Mouse (Mus musculus) liver, embryonic 12.5 days (tissue): Measurements from ENCODE around the gene Myl6. TPM values are rescaled to one million over a fixed set of nuclear protein-coding genes. Genes with fewer than 3 reads are reported as not detected.

Experiments used
- ATAC-seq: fragments of 200-750 bp; cut with Nextera tagmentation; 2 replicates; pipeline ENCODE4 v1.8.0; 2017; ENCODE audit warnings: moderate number of reproducible peaks, mild to moderate bottlenecking, moderate library complexity
- H3K27ac ChIP-seq: fragments of 300-500 bp; sonication (generic); 2 replicates; pipeline ENCODE4 v1.5.1; 2016; ENCODE audit warnings: mild to moderate bottlenecking
- H3K27me3 ChIP-seq: fragments of 300-500 bp; sonication (generic); replicated peaks from 2 replicates; pipeline ENCODE4 v1.6.1; 2016; ENCODE audit warnings: mild to moderate bottlenecking, moderate library complexity
- H3K36me3 ChIP-seq: fragments of 300-500 bp; sonication (generic); 2 replicates; pipeline ENCODE4 v1.6.1; 2016; ENCODE audit warnings: mild to moderate bottlenecking, moderate library complexity
- H3K4me1 ChIP-seq: fragments of 300-500 bp; sonication (generic); 2 replicates; pipeline ENCODE4 v1.6.1; 2016
- H3K4me2 ChIP-seq: fragments of 300-500 bp; sonication (generic); 2 replicates; pipeline ENCODE4 v1.6.1; 2016; ENCODE audit warnings: mild to moderate bottlenecking, moderate library complexity
- H3K4me3 ChIP-seq: fragments of 300-500 bp; sonication (generic); 2 replicates; pipeline ENCODE4 v1.5.1; 2016; ENCODE audit warnings: mild to moderate bottlenecking, moderate library complexity
- H3K9ac ChIP-seq: fragments of 300-500 bp; sonication (generic); 2 replicates; pipeline ENCODE4 v1.6.1; 2016; ENCODE audit warnings: mild to moderate bottlenecking, moderate library complexity
- H3K9me3 ChIP-seq: fragments of 300-500 bp; sonication (generic); replicated peaks from 2 replicates; pipeline ENCODE4 v1.6.1; 2016; ENCODE audit warnings: mild to moderate bottlenecking, moderate library complexity
- WGBS: fragments of 180-500 bp; shearing (Covaris S2); methylation state at CpG from one replicate; pipeline ENCODE4 v1.1.7; 2016; ENCODE audit not compliant: insufficient replicate concordance; 5-methylcytosine and 5-hydroxymethylcytosine counted together
- microRNA-seq: library from miRNA; unstranded; fragments of <30 nt; microRNA quantifications from one replicate; pipeline ENCODE4, GENCODE M21; 2017
- polyA plus RNA-seq: library from polyadenylated mRNA; unstranded; fragments of >200 nt; fragmentation: Nextera tagmentation; extraction: Ambion mirVana; gene quantifications from 2 replicates; pipeline ENCODE4 v1.2.1, GENCODE M21; 2016

The Myl6 gene
- polyA plus RNA-seq, 1 experiment from 2014 or later: 533 TPM

DNA sequence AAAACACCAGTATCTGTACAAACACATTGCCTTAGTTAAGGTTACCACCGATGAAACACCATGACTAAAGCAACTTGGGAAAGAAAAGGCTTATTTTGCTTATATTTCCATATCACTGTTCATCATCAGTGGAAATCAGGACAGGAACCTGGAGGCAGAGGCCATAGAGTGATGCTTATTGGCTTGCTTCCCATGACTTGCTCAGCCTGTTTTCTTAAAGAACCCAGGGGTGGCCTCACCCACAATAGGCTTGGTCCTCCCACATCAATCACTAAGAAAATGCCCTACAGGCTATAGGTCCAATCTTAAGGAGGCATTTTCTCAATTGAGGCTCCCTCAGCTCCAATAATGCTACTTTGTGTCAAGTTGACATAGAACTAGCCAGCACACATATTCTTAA lies 51.2 kb downstream of the Myl6 start:
- H3K4me3 ChIP-seq: no peak overlapping the region
- no peak for ATAC-seq
- no peaks in the 10 kb centered on the region for H3K27me3 ChIP-seq
- H3K4me2 ChIP-seq: no peak overlapping the region
- no peaks in the 10 kb centered on the region for H3K9me3 ChIP-seq
- no peak overlapping the region for H3K27ac ChIP-seq
- H3K9ac ChIP-seq: no peak overlapping the region
- 67% methylated on average over 1 of the region's 1 CpGs for WGBS
- H3K36me3 ChIP-seq: peaks cover 38% of the 10 kb centered on the region
- H3K4me1 ChIP-seq: no peaks in the 10 kb centered on the region

DNA sequence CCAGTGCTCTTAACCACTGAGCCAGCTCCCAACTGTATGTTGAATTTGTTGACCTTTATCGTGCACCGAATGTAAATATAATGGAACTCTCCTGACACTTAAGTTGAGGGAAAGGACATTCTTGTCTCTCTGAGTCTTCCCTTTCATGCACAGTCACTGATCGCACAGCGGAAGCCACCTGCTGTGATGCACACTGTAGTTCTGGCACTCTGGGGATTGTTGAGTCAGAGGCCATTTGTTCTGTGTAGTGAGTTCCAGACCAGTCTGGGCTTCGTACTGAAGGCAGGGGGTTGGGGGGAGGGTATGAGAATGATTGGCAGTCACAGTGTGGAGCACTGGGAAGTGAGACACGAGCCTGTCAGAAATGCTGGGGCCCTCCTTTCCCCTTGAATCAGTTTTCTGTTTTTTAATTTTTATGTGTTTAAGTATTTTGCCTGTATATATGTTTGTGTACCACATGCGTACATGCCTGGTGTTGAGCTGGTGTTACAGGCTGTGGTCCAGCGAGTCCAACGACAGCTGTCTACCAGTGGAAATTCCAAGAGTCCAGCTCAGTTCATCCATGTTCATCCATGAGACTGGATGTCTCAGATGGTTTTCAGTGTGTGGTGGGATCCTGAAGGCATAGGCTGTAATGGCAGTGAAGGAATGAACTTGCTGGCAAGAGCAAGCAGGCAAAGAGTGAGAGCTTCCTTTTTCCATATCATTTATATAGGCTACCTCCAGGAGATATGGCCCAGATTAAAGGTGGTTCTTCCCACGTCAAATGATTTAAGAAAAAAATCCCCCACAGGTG lies 52.4 kb downstream of the Myl6 start:
- Histone ChIP-seq H3K9ac (no peak overlapping the region), H3K27ac (no peak overlapping the region), H3K4me2 (no peak overlapping the region), H3K36me3 (peaks cover 50% of the 10 kb centered on the region), H3K27me3 (no peaks in the 10 kb centered on the region), H3K4me1 (no peaks in the 10 kb centered on the region), H3K4me3 (no peak overlapping the region), H3K9me3 (no peaks in the 10 kb centered on the region)
- no peak for ATAC-seq
- 84% methylated on average over 10 of the region's 10 CpGs for WGBS

Small RNA genes lying within 50 kb of the gene (microRNA-seq; reads per million reads assigned to microRNA genes)
- gene Mir6916 (not detected), gene Mir8105 (1.1 reads per million)

Other genes with a start within 250 kb of the Myl6 start
- gene Apon, start 240.0 kb downstream of the Myl6 start, polyA plus RNA-seq: 0.31 and 0.51 TPM in 2 replicates
- 27.2 and 28.2 TPM in 2 replicates for gene Apof, start 225.5 kb downstream of the Myl6 start, polyA plus RNA-seq
- gene Stat2, start 223.6 kb downstream of the Myl6 start, polyA plus RNA-seq: 8.4 and 8.8 TPM in 2 replicates
- not detected in 2 replicates for gene Il23a, start 195.4 kb downstream of the Myl6 start, polyA plus RNA-seq
- gene Pan2, start 190.8 kb downstream of the Myl6 start, polyA plus RNA-seq: 17.9 and 18.3 TPM in 2 replicates
- 107 and 114 TPM in 2 replicates for gene Cnpy2, start 171.7 kb downstream of the Myl6 start, polyA plus RNA-seq
- 183 and 187 TPM in 2 replicates for gene Cs, start 156.4 kb downstream of the Myl6 start, polyA plus RNA-seq
- 8.7 and 8.9 TPM in 2 replicates for gene Coq10a, start 125.1 kb downstream of the Myl6 start, polyA plus RNA-seq
- 9.3 TPM in 2 replicates for gene Ankrd52, start 117.0 kb downstream of the Myl6 start, polyA plus RNA-seq
- 22.7 and 23.0 TPM in 2 replicates for gene Slc39a5, start 92.9 kb downstream of the Myl6 start, polyA plus RNA-seq
- 64.1 and 66.1 TPM in 2 replicates for gene Nabp2, start 82.7 kb downstream of the Myl6 start, polyA plus RNA-seq
- 14.2 and 14.8 TPM in 2 replicates for gene Rnf41, start 82.5 kb downstream of the Myl6 start, polyA plus RNA-seq
- 34.9 and 40.3 TPM in 2 replicates for gene Smarcc2, start 34.9 kb downstream of the Myl6 start, polyA plus RNA-seq
- gene Myl6b, start 4.5 kb upstream of the Myl6 start, polyA plus RNA-seq: 1.3 and 1.6 TPM in 2 replicates
- gene Esyt1, start 31.7 kb upstream of the Myl6 start, polyA plus RNA-seq: 15.0 and 16.0 TPM in 2 replicates
- 7.7 and 8.1 TPM in 2 replicates for gene Zc3h10, start 53.6 kb upstream of the Myl6 start, polyA plus RNA-seq
- 2,924 and 3,037 TPM in 2 replicates for gene Rpl41, start 55.2 kb upstream of the Myl6 start, polyA plus RNA-seq
- gene Pa2g4, start 71.8 kb upstream of the Myl6 start, polyA plus RNA-seq: 233 and 242 TPM in 2 replicates
- gene Erbb3, start 95.5 kb upstream of the Myl6 start, polyA plus RNA-seq: 1.8 TPM in 2 replicates
- gene Rps26, start 132.6 kb upstream of the Myl6 start, polyA plus RNA-seq: 555 and 561 TPM in 2 replicates
- 0.41 and 0.42 TPM in 2 replicates for gene Ikzf4, start 151.8 kb upstream of the Myl6 start, polyA plus RNA-seq
- 10.4 and 10.5 TPM in 2 replicates for gene Suox, start 179.9 kb upstream of the Myl6 start, polyA plus RNA-seq
- gene Rab5b, start 202.1 kb upstream of the Myl6 start, polyA plus RNA-seq: 34.2 and 34.7 TPM in 2 replicates
- gene Pmel, start 210.1 kb upstream of the Myl6 start, polyA plus RNA-seq: 0.36 and 0.43 TPM in 2 replicates
- 82.8 and 84.9 TPM in 2 replicates for gene Cdk2, start 210.9 kb upstream of the Myl6 start, polyA plus RNA-seq